Mouse (Mus musculus) embryonic facial prominence, embryonic 10.5 days (tissue): Measurements from ENCODE around the gene Sept11. TPM values are rescaled to one million over a fixed set of nuclear protein-coding genes. Genes with fewer than 3 reads are reported as not detected.

Experiments
- DNase-seq: peaks from one replicate; pipeline ENCODE4 v3.0.0-alpha.2; 2017; ENCODE audit warnings: low spot score
- H3K27ac ChIP-seq: fragments of 300-500 bp; sonication (generic); replicated peaks from 2 replicates; pipeline ENCODE4 v1.5.1; 2016; ENCODE audit warnings: mild to moderate bottlenecking
- H3K27me3 ChIP-seq: fragments of 300-500 bp; sonication (generic); replicated peaks from 2 replicates; pipeline ENCODE4 v1.6.1; 2016; ENCODE audit warnings: low read depth, mild to moderate bottlenecking; ENCODE audit not compliant: poor library complexity, severe bottlenecking
- H3K36me3 ChIP-seq: fragments of 300-500 bp; sonication (generic); replicated peaks from 2 replicates; pipeline ENCODE4 v1.6.1; 2016; ENCODE audit warnings: mild to moderate bottlenecking, moderate library complexity
- H3K4me1 ChIP-seq: fragments of 300-500 bp; sonication (generic); 2 replicates; pipeline ENCODE4 v1.6.1; 2016
- H3K4me3 ChIP-seq: fragments of 300-500 bp; sonication (generic); 2 replicates; pipeline ENCODE4 v1.5.1; 2016; ENCODE audit warnings: mild to moderate bottlenecking, moderate library complexity
- H3K9me3 ChIP-seq: fragments of 300-500 bp; sonication (generic); 2 replicates; pipeline ENCODE4 v1.6.1; 2016; ENCODE audit warnings: mild to moderate bottlenecking
- WGBS: fragments of 180-500 bp; shearing (Covaris S2); methylation state at CpG from one replicate; pipeline ENCODE4 v1.1.7; 2016; 5-methylcytosine and 5-hydroxymethylcytosine counted together
- polyA plus RNA-seq: library from polyadenylated mRNA; unstranded; fragments of >200 nt; fragmentation: Nextera tagmentation; extraction: Ambion mirVana; gene quantifications from 2 replicates; pipeline ENCODE4 v1.2.1, GENCODE M21; 2016

Gene Sept11
- polyA plus RNA-seq, 1 experiment from 2014 or later: 294 TPM

GRCm38 (mm10) chr5:93207006-93207348, 113.7 kb downstream of the Sept11 start:
- Histone ChIP-seq H3K9me3 (no peaks in the 10 kb centered on the region), H3K27me3 (no peaks in the 10 kb centered on the region), H3K36me3 (peaks cover 3% of the 10 kb centered on the region), H3K4me3 (peak overlapping the region; percentile 95), H3K4me1 (peaks cover 31% of the 10 kb centered on the region), H3K27ac (peak overlapping the region; percentile 98)
- 5% methylated on average over 6 of the region's 6 CpGs for whole genome bisulfite sequencing
- peak; percentile 25 for DNase-seq

DNA sequence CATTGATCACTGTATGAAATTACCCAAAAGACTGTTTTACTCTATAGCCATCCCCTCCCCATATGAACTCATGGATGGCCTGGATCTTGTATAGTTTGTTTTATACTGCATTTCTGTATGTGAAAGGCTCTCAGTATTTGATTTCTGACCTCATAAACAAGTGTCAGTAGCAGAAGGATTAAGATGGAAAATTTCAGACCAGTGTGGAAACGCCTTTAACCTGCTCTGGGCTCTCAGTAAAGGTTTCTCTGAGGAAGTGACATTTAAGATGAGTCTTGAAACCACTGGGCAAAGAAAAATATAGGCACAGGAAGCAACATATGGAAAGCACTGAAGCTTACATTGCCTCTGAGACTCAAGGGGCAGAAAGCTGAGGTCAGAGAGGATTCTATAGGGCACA, 114.3 kb downstream of the Sept11 start:
- peak overlapping the region; percentile 98 for H3K27ac ChIP-seq
- no peaks in the 10 kb centered on the region for H3K27me3 ChIP-seq
- H3K4me3 ChIP-seq: peak overlapping the region; percentile 95; the same call in 1 of the 2 replicates
- H3K4me1 ChIP-seq: peaks cover 31% of the 10 kb centered on the region
- 51% methylated on average over 1 of the region's 1 CpGs for WGBS
- no peaks in the 10 kb centered on the region for H3K36me3 ChIP-seq
- no peaks in the 10 kb centered on the region for H3K9me3 ChIP-seq
- no peak for DNase-seq

DNA sequence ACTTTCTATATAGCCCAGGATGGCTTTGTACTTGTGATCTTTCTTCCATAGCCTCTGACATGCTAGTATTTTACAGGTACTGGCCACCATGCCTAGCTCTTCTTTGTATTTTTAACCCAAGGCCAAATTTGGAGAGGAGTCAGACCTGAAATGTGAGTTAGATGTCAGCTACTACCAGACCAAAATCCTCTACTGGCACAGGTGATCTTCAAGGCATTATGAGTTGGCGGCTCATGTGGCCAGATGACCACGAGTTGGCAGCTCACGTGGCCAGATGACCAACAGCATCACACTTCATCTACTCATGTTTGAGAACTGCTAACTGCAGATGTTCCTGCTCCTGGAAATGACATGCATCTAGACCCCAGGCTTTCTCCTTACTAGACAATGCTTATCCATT, 125.1 kb downstream of the Sept11 start:
- 87% methylated on average over 3 of the region's 3 CpGs for WGBS
- no peaks in the 10 kb centered on the region for H3K27me3 ChIP-seq

GRCm38 (mm10) chr5:93221661-93222060, 128.4 kb downstream of the Sept11 start:
- 72% methylated on average over 3 of the region's 3 CpGs for WGBS
- H3K27ac ChIP-seq: no peak overlapping the region
- DNase-seq: no peak
- no peaks in the 10 kb centered on the region for H3K27me3 ChIP-seq
- no peaks in the 10 kb centered on the region for H3K36me3 ChIP-seq
- H3K9me3 ChIP-seq: no peaks in the 10 kb centered on the region
- H3K4me3 ChIP-seq: no peak overlapping the region
- no peaks in the 10 kb centered on the region for H3K4me1 ChIP-seq

More for the DNA sequence above, 125.1 kb downstream of the Sept11 start:
- Histone ChIP-seq H3K4me1 (no peaks in the 10 kb centered on the region), H3K36me3 (no peaks in the 10 kb centered on the region), H3K9me3 (no peaks in the 10 kb centered on the region), H3K4me3 (no peak overlapping the region), H3K27ac (no peak overlapping the region)
- no peak for DNase-seq

DNA sequence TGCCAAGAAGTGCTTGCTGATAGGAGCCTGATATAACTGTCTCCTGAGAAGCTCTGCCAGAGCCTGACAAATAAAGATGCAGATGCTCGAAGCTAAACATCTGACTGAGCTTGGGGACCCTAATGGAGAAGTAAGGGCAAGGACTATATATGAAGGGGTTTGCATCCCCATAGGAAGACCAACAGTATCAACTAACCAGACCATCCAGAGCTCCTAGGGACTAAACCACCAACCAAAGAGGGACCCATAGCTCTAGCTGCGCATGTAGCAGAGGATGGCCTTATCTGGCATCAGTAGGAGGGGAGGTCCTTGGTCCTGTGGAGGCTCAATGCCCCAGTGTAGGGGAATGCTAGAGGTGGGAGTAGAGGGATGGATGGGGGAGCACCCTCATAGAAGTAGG, 131.3 kb downstream of the Sept11 start:
- Histone ChIP-seq H3K4me1 (no peaks in the 10 kb centered on the region), H3K27ac (no peak overlapping the region), H3K9me3 (0 out of 2 replicates have a peak, but pooled peaks cover 3% of the 10 kb centered on the region), H3K27me3 (no peaks in the 10 kb centered on the region), H3K36me3 (no peaks in the 10 kb centered on the region), H3K4me3 (no peak overlapping the region)
- no peak for DNase-seq
- WGBS: 87% methylated on average over 2 of the region's 2 CpGs

Other genes starting within 250 kb of the Sept11 start
- 0.78 and 0.85 TPM in 2 replicates for gene Sowahb, start 48.4 kb upstream of the Sept11 start, polyA plus RNA-seq
- 115 and 119 TPM in 2 replicates for gene Ccni, start 113.1 kb downstream of the Sept11 start, polyA plus RNA-seq
- 1.3 and 1.8 TPM in 2 replicates for gene 2010109A12Rik, start 113.1 kb downstream of the Sept11 start, polyA plus RNA-seq
- gene Ccng2, start 173.8 kb downstream of the Sept11 start, polyA plus RNA-seq: 52.8 and 55.1 TPM in 2 replicates